Mouse (Mus musculus): ENCODE measurements around the gene Cmip.
A peak's percentile ranks its signal among the peaks of the same experiment; 100 is the strongest.

Cmip gene

DNA sequence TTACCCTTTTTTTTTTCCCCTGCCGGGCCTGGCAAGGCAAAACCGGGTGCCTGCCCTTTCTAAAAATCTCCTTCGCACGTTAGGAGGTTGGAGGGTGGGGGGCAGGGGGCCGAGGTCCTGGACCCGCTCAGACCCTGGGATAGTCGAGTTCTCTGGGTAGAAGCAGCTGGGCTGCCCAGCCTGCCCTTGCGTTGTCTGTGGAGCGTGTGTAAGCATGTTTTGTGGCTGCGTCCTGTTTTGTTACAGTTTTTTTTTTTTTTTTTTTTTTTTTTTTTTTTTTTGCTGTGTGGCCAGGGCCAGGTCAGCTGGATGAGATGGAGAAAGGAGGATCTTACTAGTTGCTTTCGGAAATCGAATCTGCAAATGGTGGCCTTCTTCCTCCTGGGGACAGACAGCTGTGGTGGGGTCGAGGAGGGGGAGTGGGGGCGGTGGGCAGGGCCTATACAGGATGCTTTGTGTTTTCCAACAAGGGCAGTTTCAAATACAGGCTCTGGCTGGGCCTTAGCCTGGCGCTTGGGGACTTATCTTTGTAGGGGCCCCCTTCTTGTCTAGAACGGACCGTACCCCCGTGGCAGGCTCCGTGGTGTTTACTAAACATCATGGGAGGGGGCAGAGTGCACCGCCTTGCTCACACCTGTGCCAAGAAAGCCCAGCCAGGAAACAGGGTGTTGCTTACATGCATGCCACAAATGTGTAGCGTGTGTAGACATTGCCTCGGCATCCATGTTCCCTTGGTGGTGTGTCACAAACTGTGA is 1.1 kb downstream of the Cmip start:
- peak; percentile 56 for DNase-seq (ENCODE audit: low read depth)

DNA sequence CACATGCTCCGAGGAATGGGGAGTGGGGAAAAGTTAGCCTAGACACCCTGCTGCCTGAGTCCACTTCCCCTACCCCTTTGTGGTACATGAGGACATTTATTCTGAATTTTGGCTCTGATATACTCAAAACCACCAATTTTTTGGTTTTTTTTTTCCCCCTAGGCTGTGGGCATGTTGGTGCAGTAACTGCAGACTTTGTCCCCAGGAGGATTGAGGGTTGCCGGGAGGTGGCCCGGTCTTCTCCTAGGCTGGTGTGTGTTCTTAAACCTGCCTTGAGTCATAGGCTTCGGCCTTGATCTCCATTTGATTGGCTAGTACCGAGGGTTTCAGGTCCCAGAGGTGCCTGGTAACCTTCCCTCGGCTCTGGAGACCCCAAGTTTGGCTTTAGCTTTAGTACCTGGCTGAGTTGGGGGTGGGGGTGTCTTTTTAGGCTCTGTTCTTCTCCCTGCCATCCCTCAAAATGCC is 1.7 kb downstream of the Cmip start:
- no peak for DNase-seq (ENCODE audit: low read depth)

DNA sequence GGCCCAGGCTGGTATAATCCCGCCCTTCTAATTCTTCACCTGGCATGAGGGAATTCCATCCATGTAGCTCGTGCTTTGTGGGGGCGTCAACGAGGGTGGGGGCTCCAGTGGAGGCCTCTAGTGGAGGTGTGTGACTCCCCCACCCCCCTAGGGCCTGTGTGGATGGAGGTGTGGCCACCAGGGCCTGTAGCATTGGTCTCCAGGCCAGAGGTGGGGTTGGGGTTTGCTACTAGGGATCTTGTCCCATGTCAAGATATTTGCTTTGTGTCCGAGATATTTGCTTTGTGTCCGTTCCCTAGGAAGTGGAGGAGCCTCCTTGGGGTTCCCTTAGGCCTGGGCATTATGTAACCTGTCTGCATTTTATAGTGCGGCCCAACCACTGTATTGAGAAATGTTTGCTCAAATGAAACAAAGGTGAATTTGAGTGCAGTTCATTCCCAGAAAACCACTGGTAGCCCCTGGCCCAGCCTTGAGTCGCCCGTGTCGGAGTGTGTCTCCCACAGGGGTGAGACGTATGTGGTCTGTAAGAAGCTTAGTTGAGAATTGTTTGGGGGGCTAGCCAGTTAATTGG is 2.7 kb downstream of the Cmip start:
- peak; percentile 12 for DNase-seq (ENCODE audit: low read depth)

DNA sequence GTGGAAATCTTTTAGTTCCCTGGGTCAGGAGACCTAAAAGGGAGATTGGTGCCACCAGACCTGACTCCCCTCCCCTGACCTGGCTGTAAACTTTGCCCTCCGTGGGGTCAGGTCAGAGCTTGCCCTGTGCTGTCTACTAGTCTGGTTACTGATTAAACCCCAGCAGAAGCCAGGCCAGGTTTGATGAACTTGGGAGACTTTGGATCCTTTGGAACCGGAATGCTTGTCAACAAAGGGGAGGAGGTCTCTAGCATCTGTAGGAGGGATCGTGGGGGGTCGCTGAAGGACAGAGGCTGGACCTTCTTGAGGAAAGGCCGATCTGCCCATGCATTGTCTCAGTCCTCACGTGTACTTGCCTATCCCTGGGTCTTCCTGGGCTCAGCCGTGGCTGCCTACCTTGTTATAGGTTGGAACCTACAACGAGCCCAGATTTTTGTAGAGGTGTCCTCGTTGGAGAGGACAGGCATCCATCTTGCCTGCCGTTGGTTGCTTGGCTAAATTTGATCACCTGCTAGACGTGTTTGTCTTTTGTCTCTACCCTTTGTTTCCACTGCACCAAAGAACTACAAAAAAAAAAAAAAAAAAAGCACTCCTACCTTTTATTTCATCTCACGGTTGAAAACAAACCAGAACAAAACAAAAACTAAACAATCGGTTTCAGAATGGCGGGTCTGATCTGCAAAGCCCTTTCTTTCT is 3.5 kb downstream of the Cmip start:
- no peak for DNase-seq (ENCODE audit: low read depth)

DNA sequence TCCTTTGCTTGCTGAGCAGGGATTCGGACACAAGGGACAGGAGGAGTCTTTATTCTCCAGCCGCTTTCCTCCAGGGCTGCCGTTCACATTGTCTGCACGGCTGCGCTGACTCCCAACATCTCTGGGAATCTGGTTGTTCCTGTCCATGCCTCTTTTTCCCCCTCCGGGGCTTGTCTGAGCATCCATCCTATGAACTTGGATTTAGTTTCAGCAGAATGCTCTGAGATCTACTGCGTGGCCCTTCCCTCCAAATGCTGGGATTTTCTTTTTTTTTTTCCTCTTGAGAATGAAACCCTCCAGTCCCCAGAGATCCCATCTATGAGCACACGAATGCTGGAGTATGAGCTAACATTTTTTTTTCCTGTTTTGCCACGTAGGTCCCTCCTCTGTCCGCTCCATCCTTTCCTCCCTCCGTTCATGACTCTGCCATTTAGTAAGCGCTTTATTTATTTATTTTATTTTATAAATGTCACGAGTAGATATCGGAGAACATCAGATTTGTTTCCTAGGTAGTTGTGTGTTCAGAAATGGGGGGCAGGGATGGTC is 4.1 kb downstream of the Cmip start:
- DNase-seq (ENCODE audit: low read depth) = no peak

DNA sequence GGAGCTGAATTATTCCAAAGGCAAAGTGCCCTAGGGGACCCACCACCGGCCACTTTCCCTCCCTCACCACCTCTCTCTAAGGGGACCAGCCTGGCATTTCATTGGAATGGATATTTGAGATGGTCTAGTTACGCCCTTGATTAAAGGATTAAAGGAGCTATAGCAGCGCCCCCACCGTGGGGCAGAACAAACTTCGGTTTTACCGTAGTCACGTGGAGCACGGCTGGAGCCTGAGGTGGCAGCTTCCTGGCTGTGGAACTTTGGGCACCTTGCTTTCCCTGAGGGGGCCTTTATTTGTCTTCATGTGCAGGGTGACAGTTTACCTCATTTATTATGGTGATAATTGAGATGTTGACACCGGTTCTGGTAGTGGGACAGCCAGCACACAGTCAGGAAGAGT is 4.8 kb downstream of the Cmip start:
- no peak for DNase-seq (ENCODE audit: low read depth)

DNA sequence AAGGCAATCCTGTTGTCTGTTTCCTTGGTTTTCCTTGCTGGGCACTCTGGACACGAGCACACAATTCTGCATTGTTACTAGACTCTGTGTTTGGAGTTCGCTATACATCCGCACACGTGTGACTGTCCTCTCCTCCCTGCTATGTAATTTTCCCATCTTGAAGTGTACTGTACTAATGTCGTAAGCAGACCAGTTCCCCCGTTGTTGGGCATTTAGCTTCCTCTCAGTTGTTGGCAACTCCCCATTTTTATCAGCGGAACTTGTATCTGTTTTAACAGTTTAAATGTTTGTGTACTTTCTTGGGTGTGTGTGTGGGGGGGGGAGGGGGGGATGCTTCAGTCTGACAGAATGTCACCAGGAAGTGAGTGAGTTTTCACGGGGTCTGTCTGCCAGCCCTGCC is 5.8 kb downstream of the Cmip start:
- no peak for DNase-seq (ENCODE audit: low read depth)

DNA sequence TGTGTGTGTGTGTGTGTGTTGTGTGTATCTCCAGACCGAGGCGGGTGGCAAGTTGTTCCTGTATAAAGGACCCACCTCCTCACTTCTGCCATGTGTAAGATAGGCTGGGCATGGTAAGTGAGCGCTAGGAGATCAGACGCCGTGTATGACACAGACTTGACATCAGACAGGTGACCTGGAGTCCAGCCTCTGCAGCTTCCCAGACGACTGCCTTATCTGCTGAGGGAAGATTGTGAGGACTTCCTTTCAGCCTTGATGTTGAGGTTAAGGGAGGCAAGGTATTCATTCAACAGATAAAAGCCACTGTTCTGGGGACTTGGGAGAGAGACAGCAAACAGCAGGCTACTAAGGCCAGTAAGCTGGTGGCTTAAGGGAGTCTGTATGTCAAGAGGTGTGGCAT is 6.6 kb downstream of the Cmip start:
- no peak for DNase-seq (ENCODE audit: low read depth)

DNA sequence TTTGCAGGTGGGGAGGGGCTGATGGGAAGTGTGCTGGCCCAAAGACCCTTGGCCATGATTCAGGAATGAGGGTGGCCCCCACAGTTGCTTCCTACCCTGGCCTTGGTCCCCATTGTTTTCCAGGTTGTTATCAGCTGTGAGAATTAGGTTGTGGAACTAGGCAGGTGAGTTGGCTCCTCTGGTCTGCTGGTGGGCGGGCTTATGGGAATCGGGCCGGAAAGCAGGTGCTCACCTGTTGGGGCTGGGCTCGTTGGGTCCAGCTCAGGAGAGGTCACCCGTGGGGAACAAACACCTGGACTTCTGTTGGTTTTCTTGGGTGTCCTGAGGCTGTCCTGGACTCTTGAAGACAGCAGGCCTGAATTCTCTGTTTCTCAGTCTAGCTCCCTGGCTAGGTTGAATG is 8.2 kb downstream of the Cmip start:
- no peak for DNase-seq (ENCODE audit: low read depth)

DNA sequence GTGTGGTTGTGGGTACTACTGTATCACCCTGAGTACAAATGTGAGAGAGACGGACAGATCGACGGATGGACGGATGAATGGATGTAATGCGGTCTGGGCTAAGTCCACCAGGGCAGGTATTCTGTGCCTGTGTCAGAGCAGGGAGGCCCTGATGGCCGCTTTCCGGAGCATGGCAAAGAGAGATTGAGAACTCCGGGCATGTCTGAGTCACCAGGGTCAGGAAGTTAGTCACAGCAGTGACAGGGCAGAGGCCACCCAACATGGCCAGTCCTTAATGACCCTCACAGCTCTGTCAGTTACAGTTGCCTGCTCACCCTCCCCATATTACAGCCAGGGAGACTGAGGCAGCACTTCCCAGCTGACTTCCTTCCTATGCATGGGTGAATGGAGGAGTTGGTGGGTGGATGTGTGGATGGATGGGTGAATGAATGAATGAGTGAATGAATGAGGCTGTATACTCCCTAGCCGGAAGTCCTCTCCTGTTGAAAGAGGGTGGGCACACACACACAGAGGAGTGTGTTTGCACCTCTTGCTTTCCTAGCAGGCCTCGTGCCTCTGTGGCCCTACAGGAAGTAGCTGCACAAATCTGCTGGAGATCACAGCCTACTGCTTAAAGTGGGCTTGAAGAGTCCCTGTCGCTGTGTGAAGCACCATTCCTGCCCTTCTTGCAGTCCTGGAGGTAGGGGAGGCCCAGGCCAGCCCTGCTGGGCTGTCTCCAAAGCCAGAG is 10.7 kb downstream of the Cmip start:
- DNase-seq (ENCODE audit: low read depth) = no peak

DNA sequence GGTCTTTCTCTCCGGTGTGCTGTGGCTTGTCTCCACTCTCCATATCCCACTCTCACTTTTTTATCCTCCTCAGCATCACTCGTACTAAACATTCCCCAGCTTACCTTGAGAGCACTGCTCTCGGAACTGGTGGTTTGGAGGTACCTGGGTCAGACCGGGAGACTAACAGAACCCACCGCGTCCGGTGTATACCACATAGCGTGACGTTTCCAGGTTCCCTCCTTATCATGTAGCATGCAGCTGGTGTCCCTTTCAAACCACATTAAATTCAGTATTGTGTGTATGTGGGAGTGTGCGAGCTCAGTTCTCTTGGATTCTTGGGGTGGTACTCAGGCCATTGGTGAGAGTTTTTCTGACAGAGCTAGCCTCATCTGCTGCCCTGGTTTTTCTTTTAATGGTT is 21.4 kb downstream of the Cmip start:
- no peak for DNase-seq (ENCODE audit: low read depth)

DNA sequence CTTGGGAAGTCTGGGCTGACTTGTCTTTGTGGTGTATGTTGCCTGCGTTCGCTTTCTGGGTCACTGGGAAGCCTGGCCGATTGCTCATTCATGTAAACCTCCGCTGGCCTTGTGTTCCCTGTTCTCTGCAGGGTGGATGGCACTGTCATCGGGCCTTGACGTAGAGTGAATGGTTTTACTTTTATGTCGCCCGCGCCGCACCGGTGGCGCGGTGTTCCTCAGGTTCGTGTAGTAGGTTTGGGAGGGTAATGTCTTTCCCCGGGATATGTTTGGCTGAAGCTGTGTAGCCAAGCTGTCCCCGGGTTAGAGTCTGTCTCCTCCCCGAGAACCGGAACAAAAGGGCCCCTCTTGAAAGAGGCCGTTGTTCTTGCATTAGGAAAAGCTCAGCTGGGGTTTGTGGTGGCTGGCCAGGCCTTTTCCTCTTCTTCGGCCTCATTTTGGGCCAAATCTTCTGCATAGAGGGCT is 21.8 kb downstream of the Cmip start:
- DNase-seq (ENCODE audit: low read depth) = no peak

DNA sequence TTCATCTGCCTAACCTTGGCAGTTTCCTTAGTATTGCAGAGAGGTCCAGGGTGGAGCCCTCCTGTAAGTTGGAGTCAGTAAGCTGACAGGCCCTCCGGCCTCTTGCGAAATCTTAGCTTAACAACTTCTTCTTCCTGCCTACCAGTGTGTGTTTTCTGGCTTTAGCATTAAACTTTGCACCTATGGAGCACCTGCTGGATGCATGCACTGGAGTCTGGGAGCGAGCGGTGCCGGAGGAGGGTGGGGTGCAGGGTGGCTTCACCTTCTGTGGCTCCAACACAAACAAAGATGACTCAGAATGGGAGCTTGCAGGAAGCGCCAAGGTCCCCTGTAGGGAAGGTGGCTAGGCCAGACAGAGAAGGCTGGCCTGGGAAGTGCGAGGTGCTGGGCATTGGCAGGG is 23.6 kb downstream of the Cmip start:
- peak; percentile 42 for DNase-seq (ENCODE audit: low read depth)

DNA sequence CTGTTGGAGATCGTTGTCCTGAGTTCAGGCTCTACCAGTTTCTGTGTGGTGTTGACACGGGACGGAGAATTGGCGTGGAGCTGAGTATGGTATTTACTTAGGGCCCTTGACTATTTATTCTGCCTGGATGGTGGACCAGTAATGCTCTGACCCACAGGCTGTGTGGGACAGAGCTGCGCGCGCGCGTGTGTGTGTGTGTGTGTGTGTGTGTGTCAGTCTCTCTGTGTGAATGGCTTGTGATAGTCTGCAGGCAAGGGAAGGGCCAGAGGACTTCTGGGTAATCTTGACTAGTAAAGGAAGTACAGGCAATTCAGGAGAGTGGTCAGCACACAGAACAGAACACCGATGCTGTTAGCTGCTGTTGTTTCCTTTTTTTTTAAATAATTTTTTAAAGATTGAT is 24.8 kb downstream of the Cmip start:
- peak; percentile 27 for DNase-seq (ENCODE audit: low read depth)

DNA sequence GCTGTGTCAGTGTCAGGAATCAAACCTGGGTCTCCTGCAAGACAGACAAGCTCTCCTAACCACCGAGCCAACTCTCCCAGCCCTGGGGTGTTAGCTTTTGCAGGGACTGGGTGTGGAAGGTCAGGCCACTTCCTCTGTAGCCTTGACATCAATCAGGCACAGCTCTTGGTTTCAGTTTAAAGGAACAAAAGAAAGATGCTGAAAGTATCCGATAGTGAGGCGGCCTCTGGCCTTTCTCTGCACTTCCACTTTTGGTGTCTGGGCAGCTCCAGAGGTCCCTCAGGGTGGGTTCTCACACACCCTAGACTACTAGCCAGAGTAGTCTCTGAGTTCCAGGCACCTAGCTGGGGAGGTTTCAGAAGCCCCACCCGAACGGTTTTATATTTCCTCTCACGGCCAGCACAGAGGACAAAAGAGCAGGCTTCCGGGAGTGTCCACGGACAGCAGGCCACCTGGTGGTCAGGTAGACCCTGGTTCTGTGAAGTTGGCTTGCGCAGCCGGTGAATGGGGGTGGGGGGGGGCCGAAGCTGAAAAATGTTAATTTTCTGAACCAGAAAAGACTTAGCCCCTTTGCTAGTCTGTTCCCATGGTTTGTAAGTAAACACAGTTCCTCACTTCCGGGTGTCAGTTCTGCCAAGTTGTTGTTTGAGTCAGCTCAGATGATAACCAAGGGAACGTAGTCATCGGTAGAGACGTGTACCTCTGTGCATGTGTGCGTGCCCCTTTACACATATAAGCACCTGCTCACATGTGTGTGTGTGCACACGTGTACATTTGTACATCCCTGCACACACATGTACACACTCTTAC is 25.5 kb downstream of the Cmip start:
- DNase-seq (ENCODE audit: low read depth) = peak; percentile 28

DNA sequence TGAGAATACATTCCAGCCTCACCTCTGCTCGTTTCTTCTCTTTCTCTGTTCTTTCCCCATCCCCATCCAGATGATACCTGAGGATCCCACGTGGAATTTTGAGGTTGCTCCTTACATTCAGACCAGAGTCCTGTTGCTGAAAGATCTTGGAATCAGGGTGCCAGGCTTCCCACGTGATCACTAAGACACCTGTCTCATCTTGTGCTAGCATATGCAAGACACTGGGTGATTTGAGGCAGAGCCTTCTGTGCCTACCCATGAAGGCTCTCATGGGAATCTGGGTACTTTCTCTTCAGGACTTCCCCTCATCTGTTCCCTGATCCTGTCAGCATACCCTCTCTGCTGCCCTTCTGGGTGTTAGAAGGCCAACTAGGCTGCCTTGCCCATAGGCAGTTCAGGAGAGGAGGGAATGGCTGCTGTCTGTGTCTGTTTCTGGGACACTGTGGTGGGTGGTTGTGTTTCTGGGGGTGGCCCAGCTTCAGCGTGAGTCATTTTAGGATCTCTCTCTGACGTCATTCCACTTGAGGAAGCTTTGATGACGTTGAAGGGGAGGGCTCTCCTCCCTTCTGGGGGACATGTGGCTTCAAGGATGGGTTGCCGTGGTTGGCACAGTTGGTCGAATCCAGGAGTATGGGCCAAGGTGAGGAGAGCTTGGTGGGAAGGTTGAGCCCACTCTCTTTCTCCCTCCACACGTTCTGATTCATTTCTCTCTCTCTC is 28.1 kb downstream of the Cmip start:
- no peak for DNase-seq (ENCODE audit: low read depth)

DNA sequence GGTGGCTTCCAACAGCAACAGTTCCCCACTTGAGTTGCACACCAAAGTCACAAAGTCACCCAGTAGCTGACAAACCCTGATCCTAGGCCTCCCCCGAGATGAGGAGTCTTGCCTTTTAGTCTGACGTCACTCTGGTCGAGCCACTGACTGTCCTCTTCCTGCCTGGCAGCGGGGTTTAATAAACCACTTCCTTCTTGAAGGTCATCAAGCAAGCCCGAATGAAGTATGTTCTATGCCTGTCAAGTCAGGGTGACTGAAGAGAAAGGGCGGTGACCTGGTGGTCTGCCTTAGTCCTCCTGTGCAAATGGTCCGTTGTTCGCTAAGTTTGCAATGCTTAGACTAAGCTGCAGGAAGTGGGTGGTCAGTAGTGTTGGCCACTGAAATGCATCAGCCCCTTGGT is 31.1 kb downstream of the Cmip start:
- no peak for DNase-seq (ENCODE audit: low read depth)

DNA sequence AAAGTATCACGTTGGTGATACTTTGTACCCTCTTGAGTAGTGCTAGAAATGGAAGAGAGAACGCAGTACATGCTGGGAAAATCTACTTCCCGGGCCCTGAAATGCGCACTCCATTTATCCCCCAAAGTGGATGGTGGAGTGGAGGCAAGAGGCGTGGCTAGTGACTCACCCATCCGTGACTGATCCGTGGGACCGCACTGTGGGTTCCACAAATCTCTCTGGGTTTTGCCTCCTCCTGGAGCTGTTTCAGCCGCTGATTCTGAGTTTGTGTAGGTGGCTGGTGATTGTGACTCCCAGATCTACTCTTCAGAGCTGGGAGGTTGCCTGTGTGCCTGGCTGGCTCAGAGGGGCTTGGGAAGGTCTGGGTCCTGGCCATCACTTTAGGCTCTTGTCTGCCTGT is 32.2 kb downstream of the Cmip start:
- DNase-seq (ENCODE audit: low read depth) = peak; percentile 20

DNA sequence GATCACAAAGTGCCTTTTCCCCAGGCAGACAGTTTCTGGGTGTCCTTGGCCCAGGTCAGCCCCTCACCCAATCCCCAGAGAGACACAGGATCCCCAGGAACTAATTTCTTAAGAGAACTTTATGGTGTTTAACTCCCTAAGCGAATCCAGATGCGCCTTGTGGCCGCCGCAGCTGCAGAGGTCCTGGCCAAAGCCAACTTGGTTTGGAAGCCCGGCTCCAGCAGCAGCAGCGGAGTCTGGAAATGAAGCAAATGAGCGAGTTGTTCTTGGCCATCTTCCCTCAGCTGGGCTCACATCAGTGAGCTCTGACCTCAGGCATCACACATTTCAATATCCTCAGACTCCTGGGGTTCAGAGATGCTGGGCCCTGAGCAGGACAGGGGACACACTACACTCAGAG is 33.6 kb downstream of the Cmip start:
- DNase-seq (ENCODE audit: low read depth) = peak; percentile 70

DNA sequence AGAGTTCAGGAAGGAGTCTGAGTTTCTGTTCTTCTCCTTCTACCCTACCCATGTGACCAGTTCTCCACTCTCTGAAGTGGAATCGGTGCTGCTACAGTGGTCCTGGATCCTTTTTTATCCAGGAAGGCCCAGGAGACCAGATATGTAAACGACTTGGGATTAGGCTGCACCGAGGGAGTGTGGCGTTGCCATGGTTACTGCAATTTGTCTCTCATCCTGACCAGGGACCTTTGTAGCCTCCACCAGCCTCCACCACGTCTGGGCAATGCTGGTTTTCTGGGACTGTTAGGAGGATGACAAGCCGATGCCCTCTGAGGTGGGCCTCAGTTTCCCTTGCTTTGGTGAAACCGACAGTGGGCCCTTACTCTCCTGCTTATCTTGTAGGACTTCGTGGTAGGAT is 35.4 kb downstream of the Cmip start:
- no peak for DNase-seq (ENCODE audit: low read depth)

DNA sequence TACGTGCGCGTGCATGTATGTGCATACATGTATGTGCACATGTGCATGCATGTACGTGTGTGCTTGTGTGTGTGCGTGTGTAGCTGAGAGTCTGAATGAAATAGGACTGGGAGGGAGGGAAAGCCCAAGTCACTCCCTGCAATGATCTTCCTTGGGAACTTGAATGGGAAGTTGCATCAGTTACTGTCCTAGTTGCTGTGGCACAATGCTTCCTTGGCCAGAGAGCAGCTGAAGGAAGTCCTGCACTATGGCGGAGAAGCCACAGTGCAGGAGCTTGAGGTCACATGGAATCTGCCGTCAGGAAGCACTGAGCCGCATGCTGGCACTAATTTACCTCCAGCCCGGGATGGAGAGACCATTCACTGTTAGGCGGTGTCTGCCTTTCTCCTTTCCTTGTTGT is 37.9 kb downstream of the Cmip start:
- DNase-seq (ENCODE audit: low read depth) = no peak

Data from NIH3T3 (cell line).